Mouse (Mus musculus) naive thymus-derived CD4-positive, alpha-beta T cell, adult 2 months (primary cell): Measurements from ENCODE around the gene Nck2.

Source experiments
- DNase-seq: peaks from one replicate; pipeline ENCODE4 v3.0.0-alpha.2; 2011; ENCODE audit warnings: low read depth

Nck2 gene

GRCm38 (mm10) chr1:43433853-43434252 lies 10.5 kb upstream of the Nck2 start:
- DNase-seq: no peak

DNA sequence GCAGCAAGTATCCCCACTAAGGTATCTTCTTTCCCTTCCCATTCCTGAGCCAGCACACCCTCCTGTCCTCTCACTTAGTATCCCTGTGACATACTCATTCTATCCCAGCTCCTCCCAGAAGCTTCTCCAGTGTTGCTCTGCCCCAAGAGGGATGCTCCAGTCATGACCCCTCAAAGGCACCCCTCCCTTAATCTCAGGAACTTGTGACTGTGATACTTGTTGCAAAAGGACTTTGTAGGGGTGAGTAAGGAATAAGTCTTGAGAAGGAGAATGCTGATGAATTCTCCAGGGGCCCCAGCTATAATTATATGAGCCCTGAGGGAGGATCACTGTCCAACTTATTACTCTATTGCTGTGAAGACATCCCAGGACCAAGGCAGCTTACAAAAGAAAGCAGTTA lies 7.8 kb upstream of the Nck2 start:
- no peak for DNase-seq

GRCm38 (mm10) chr1:43439261-43439660 lies 5.1 kb upstream of the Nck2 start:
- no peak for DNase-seq

- DNase-seq: no peak
Observed at GRCm38 (mm10) chr1:43442568-43442967, 1.8 kb upstream of the Nck2 start.

DNA sequence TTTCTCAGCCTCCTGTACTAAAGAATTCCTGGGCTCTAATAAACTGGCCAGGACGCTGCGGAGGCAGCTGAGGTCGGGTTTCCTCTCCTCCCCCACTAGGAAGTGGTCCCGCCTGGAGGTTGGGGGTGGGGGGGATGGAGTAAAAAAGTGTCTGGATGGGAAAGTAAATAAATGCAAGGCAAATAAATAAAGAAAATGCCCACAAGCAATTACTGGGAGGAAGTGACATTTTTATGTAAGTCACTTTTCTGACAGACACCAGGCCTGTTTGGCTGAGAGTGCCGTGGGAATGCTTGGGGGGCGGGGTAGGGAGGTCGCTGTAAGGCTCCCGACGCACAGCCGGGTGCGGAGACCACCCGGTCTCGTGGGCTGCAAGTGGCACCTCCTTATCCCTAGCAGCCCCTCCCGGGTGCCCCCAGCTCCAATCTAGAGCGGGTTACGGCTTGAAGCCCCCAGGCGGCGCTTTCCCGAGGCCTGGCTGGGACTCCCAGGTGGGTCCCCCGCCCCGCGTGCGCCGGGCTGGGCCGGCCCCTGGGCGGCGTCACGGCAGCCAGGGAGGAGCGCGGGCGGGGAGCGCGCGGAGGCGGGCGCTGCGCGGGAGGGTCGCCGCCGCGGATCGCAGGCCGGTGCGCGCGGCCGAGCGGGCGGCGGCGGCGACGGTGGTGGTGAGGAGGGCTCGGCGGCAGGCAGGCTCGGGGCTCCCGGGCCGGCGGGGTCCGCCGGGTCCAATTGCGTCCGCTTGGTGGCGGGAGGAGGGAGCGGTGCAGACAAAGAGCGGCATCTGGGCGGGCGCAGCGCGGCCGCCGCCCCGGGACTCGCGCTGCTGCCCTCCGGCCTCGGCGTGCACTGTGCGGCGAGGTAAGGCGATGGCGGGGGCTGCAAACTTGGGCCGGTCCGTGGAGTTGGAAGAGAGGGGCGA lies 1.1 kb downstream of the Nck2 start:
- peak; percentile 79 for DNase-seq

DNA sequence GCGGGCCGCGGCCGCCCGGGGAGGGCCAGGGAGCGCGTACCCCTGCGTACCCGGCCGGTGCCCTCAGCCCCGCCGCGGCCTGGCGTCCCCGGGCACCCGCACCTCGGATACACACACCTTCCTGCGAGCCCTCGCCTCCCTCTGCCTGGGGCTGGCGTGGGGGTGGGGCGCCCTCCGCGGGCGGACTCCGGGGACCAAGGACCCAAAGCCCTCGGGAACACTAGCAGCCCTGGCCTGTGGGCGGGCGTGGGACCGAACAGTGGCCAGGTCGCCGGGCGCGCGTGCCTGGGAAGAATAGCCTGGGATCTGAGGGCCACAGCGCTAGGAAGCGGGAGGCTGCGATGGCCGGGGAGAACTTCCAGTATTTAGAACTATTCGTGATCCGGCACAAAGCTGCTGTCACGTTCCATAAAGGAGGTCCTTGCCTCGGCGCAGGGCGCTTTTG lies 1.7 kb downstream of the Nck2 start:
- peak; percentile 60 for DNase-seq

DNA sequence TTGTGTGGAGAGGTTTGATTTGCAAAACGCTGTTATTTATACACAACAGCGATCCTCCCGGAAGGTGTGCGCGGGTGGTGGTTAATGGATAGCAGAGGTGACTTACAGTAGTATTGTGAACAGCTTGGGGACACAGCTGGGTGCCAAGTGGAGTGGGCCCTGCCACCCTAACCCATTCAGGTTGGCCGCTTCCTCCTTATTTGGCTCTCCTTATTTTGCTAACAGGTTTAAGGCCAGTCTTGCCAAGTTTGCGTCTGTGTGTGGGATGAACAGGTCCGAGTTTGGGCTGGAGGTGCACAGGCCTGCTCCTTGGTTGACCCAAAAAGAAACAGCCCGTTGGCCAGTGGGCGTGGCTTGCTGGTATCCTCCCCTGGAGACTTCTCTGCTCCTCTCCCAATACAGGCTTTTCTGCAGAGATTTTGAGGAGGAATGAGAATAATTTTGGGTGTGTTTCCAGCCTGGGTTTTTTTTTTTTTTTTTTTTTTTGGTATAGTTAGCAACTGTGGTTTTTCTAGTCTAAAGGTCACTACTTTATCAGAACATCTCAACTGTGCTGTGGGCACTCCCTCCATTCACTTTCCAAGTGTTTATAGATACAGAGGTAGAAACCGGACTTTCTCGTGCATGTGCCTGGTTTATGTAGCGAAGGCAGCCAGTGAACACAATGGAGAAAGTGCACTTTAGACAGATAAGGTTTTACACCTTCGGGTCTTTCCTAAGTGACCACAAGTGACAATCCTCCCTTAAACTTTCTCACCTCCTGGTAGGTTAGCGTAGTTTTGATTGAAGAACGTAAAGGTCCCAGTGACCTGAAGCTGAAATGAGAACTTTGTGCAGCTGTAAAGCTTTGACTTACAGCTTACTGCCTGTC lies 2.6 kb downstream of the Nck2 start:
- peak; percentile 42 for DNase-seq

GRCm38 (mm10) chr1:43447602-43448287 lies 3.4 kb downstream of the Nck2 start:
- peak; percentile 18 for DNase-seq

DNA sequence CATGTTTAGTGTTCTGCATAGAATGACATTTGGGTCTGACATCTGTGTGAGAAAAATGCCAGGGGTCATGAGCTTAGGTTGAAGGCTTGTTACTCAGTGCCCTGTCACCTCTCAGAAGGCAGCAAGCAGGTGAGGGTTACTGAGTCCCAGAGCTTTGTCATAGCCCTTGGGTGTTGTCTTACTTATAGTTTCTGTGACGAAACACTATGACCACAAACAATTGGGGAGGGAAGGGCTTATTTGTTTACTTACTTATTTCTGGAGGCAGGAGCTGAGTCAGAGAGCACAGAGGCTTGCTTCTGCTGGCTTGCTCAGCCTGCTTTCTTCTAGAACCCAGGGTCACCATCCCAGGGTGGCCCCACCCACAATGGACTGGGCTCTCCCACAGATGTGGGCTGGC lies 6.4 kb downstream of the Nck2 start:
- peak; percentile 10 for DNase-seq

GRCm38 (mm10) chr1:43453683-43454082 lies 9.3 kb downstream of the Nck2 start:
- DNase-seq: no peak

DNA sequence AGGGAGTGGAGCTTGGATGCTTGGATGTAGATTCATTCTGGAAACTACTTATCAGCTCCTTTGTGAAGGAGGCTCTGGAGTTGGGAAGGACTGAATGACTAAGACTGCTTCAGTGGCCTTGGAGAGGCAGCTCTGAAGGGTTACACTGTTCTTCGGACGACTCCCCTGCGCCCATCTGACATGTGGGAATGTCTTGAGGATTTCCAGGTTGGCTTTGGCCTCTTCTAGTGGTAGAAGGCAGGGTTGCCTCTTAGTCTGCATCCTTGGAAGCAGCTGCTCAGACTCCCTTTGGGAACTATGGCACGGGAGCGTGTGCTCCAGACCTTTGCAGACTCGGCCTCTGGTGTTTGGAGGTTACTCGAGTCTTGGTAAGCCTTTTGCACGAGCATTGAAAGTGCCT lies 10.4 kb downstream of the Nck2 start:
- no peak for DNase-seq

- peak; percentile 8 for DNase-seq
Observed at GRCm38 (mm10) chr1:43455196-43455595, 10.8 kb downstream of the Nck2 start.

DNA sequence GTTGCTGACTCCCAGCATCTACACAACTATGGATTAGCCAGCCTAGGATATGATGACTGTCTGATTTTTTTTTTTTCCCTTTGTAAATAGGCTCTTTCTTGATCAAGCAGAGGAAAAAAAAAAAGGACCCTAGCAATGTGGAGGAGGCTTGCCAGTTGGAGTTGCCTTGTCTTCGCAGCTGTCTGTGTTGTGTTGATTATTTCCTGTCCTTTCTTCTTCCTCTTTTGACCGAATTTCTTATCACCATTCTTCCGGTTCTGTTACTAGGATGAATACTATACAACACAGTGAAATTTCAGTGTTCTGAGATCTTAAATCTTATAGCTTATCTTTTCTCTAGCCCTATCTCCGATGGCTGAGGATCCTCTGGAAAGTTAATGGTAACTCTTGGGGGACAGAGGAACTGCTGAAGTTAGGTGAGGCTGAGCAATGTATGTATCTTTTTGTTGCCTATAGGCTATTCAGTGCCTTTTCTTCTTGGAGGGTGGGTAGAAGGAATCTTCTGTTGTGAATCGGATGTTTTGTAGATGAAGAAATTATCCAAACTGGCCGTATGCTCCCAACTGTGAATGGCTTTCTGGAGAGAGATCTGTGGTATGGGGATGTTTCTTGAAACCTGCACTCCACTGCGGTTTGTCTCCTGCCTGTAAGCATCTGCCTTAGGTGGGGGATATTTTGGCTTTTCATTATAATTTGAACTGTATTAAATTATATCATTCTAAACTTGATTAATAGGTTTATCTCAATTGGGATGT lies 12.8 kb downstream of the Nck2 start:
- peak; percentile 70 for DNase-seq

DNA sequence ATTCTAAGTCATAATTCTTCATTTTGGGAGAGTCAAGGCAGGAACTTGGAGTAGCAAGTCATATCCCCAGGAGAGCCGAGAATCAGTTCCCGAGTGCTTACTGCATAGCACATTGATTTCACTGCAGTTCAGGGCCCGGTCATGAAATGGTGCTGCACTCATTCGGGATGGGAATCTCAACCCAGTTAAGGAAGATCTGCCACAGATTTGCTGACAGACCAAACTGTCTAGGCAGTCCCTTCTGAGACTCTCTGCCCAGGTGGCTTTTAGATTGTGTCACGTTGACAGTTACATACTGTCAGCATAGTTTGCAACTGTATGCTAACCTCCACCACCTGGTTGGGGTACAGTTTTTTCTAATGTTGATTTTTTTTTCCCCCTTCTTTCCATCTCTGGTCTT lies 16.1 kb downstream of the Nck2 start:
- DNase-seq: peak; percentile 13

GRCm38 (mm10) chr1:43462666-43463065 lies 18.3 kb downstream of the Nck2 start:
- DNase-seq: no peak

- DNase-seq: peak; percentile 60
Observed at GRCm38 (mm10) chr1:43463941-43464682, 19.7 kb downstream of the Nck2 start.

GRCm38 (mm10) chr1:43464976-43465375 lies 20.6 kb downstream of the Nck2 start:
- peak; percentile 86 for DNase-seq

GRCm38 (mm10) chr1:43465957-43466624 lies 21.7 kb downstream of the Nck2 start:
- DNase-seq: no peak

GRCm38 (mm10) chr1:43467656-43468055 lies 23.3 kb downstream of the Nck2 start:
- DNase-seq: peak; percentile 72

- DNase-seq: no peak
Observed at GRCm38 (mm10) chr1:43468207-43468606, 23.8 kb downstream of the Nck2 start.
